Mouse (Mus musculus) intestine, embryonic 14.5 days (tissue): ENCODE data around the gene Ddx49. TPM values are rescaled to one million over a fixed set of nuclear protein-coding genes. Genes with fewer than 3 reads are reported as not detected.

ENCODE experiments used
- ATAC-seq: fragments of 200-750 bp; cut with Nextera tagmentation; replicated peaks from 2 replicates; pipeline ENCODE4 v1.8.0; 2017; ENCODE audit warnings: low read depth, moderate number of reproducible peaks, moderate TSS enrichment, moderate library complexity; ENCODE audit not compliant: low FRiP score, low TSS enrichment
- DNase-seq: peaks from one replicate; pipeline ENCODE4 v3.0.0-alpha.2; 2018; ENCODE audit warnings: low spot score
- H3K27ac ChIP-seq: fragments of 300-500 bp; sonication (generic); 2 replicates; pipeline ENCODE4 v1.5.1; 2014; ENCODE audit warnings: low read depth, mild to moderate bottlenecking, control low read depth
- H3K27me3 ChIP-seq: fragments of 300-500 bp; sonication (generic); replicated peaks from 2 replicates; pipeline ENCODE4 v1.6.1; 2014; ENCODE audit warnings: low read length, control low read depth; ENCODE audit not compliant: control insufficient read depth, insufficient read depth
- H3K36me3 ChIP-seq: fragments of 300-500 bp; sonication (generic); 2 replicates; pipeline ENCODE4 v1.6.1; 2014; ENCODE audit warnings: low read length, control low read depth; ENCODE audit not compliant: control insufficient read depth, insufficient read depth
- H3K4me1 ChIP-seq: fragments of 300-500 bp; sonication (generic); replicated peaks from 2 replicates; pipeline ENCODE4 v1.6.1; 2014; ENCODE audit warnings: low read length, control low read depth, mixed read lengths; ENCODE audit not compliant: control insufficient read depth, insufficient read depth
- H3K4me2 ChIP-seq: fragments of 300-500 bp; sonication (generic); 2 replicates; pipeline ENCODE4 v1.6.1; 2014; ENCODE audit warnings: low read length
- H3K4me3 ChIP-seq: fragments of 300-500 bp; sonication (generic); 2 replicates; pipeline ENCODE4 v1.5.1; 2014; ENCODE audit warnings: low read depth, low read length, control low read depth, mixed read lengths
- H3K9ac ChIP-seq: fragments of 300-500 bp; sonication (generic); 2 replicates; pipeline ENCODE4 v1.6.1; 2014; ENCODE audit warnings: mild to moderate bottlenecking, low read length
- H3K9me3 ChIP-seq: fragments of 300-500 bp; sonication (generic); 2 replicates; pipeline ENCODE4 v1.6.1; 2016; ENCODE audit warnings: low read length, control low read depth; ENCODE audit not compliant: control insufficient read depth
- WGBS: fragments of 180-500 bp; shearing (Covaris S2); extraction: QIAGEN DNeasy Blood & Tissue Kit; methylation state at CpG from one replicate; pipeline ENCODE4 v1.1.7; 2014; 5-methylcytosine and 5-hydroxymethylcytosine counted together
- polyA plus RNA-seq: library from polyadenylated mRNA; unstranded; fragments of >200 nt; fragmentation: Nextera tagmentation; extraction: Ambion mirVana; gene quantifications from 2 replicates; pipeline ENCODE4 v1.2.1, GENCODE M21; 2014

Gene Ddx49
- polyA plus RNA-seq, 1 experiment from 2014 or later = 47.5 TPM

- DNase-seq (no peak), ATAC-seq (no peak)
- 93% methylated on average over 14 of the region's 14 CpGs for WGBS
- no peaks in the 10 kb centered on the region for H3K4me1 ChIP-seq
- no peaks in the 10 kb centered on the region for H3K9me3 ChIP-seq
- H3K4me2 ChIP-seq = no peak overlapping the region
- H3K9ac ChIP-seq = no peak overlapping the region
- peaks cover 76% of the 10 kb centered on the region for H3K36me3 ChIP-seq
- H3K27ac ChIP-seq = no peak overlapping the region
- no peak overlapping the region for H3K4me3 ChIP-seq
- H3K27me3 ChIP-seq = no peaks in the 10 kb centered on the region
These were observed 39.7 kb upstream of the Ddx49 start for GRCm38 (mm10) chr8:70342007-70342406.

GRCm38 (mm10) chr8:70340659-70341058 lies 38.4 kb upstream of the Ddx49 start:
- DNase-seq (no peak), ATAC-seq (no peak)
- Histone ChIP-seq H3K4me2 (no peak overlapping the region), H3K36me3 (peaks cover 85% of the 10 kb centered on the region), H3K4me1 (no peaks in the 10 kb centered on the region), H3K4me3 (no peak overlapping the region), H3K9ac (no peak overlapping the region), H3K9me3 (no peaks in the 10 kb centered on the region), H3K27ac (no peak overlapping the region), H3K27me3 (no peaks in the 10 kb centered on the region)
- WGBS = 93% methylated on average over 7 of the region's 7 CpGs

DNA sequence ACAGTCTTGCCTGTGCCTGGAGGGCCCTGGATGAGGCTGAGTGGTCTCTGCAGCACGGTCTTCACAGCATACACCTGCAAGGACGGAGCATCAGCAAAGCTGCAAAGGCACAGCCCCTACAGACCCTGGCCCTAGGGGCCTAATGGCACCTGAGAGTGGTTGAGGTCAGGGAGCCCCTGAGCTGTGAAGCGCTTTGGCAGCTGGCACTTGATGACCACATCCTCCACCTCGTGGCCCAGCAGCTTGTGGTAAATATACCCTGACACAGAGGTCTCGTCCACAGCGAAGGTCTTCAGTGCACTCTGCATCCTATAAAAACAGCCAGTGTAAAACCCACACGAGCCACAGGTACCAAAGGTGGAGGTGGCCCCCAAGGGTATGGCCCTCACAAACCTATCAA lies 36.6 kb upstream of the Ddx49 start:
- WGBS = 87% methylated on average over 7 of the region's 7 CpGs
- H3K9me3 ChIP-seq = no peaks in the 10 kb centered on the region
- DNase-seq = no peak

DNA sequence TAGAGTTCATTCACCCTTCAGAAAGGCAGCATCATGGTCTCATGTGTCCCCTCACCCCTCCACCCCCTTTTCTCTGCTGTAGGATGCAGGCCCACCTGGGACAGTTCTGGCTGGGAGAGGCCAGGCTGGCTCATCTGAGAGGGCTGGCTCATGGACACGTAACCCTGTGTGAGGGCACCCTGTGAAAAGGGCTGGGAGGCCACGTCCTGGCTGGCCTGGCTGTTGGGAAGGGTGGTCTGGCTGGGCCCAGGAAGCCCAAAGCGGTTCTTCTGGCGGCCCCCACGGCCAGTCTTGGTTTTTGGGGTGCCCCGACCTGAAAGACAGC lies 30.6 kb upstream of the Ddx49 start:
- no peak overlapping the region for H3K4me3 ChIP-seq
- H3K9me3 ChIP-seq = no peaks in the 10 kb centered on the region
- H3K27me3 ChIP-seq = no peaks in the 10 kb centered on the region
- H3K36me3 ChIP-seq = peaks cover 70% of the 10 kb centered on the region
- H3K4me1 ChIP-seq = peaks cover 14% of the 10 kb centered on the region
- no peak overlapping the region for H3K4me2 ChIP-seq
- 93% methylated on average over 6 of the region's 6 CpGs for WGBS
- H3K9ac ChIP-seq = no peak overlapping the region
- DNase-seq = no peak
- ATAC-seq = no peak
- no peak overlapping the region for H3K27ac ChIP-seq

More for the DNA sequence above, 36.6 kb upstream of the Ddx49 start:
- no peak overlapping the region for H3K4me3 ChIP-seq
- H3K4me1 ChIP-seq = no peaks in the 10 kb centered on the region
- H3K27me3 ChIP-seq = no peaks in the 10 kb centered on the region
- no peak overlapping the region for H3K27ac ChIP-seq
- H3K9ac ChIP-seq = no peak overlapping the region
- ATAC-seq = no peak
- no peak overlapping the region for H3K4me2 ChIP-seq
- H3K36me3 ChIP-seq = peaks cover 100% of the 10 kb centered on the region

GRCm38 (mm10) chr8:70332070-70332877 lies 30.0 kb upstream of the Ddx49 start:
- Histone ChIP-seq H3K9ac (no peak overlapping the region), H3K27ac (no peak overlapping the region), H3K4me3 (no peak overlapping the region), H3K4me2 (no peak overlapping the region), H3K27me3 (no peaks in the 10 kb centered on the region), H3K9me3 (no peaks in the 10 kb centered on the region; the same call in 1 of the 2 replicates), H3K36me3 (peaks cover 65% of the 10 kb centered on the region), H3K4me1 (peaks cover 14% of the 10 kb centered on the region)
- ATAC-seq = peak; percentile 72
- DNase-seq = peak; percentile 85
- WGBS = 27% methylated on average over 41 of the region's 41 CpGs

DNA sequence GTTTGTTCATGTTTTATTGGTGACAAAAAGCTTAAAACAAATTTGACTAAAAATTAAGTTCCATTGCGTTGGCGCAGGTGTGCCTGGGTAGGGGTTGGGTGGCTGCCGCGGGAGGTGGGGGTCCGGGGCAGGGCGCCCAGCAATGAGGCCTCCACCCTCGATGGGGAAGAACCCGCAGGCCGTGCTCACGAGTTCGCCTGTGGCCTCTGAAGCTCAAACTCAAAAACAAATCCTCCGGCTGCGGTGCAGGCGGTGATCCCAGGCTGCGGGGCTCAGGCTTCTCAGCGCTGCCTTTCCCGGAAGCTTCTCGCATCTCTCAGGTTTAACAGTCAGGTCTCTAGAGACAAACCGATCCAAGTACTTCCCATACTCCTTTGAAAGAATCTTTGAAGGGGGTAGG lies 29.2 kb upstream of the Ddx49 start:
- 78% methylated on average over 19 of the region's 19 CpGs for WGBS
- no peaks in the 10 kb centered on the region for H3K27me3 ChIP-seq
- no peak overlapping the region for H3K27ac ChIP-seq
- peaks cover 57% of the 10 kb centered on the region for H3K36me3 ChIP-seq
- peak; percentile 61 for DNase-seq
- H3K4me1 ChIP-seq = peaks cover 14% of the 10 kb centered on the region
- no peak overlapping the region for H3K9ac ChIP-seq
- H3K4me2 ChIP-seq = no peak overlapping the region
- no peak for ATAC-seq
- no peak overlapping the region for H3K4me3 ChIP-seq
- H3K9me3 ChIP-seq = no peaks in the 10 kb centered on the region; the same call in 1 of the 2 replicates

GRCm38 (mm10) chr8:70330741-70331364 lies 28.6 kb upstream of the Ddx49 start:
- WGBS = 39% methylated on average over 49 of the region's 53 CpGs
- H3K4me3 ChIP-seq = peak overlapping the region; percentile 25
- H3K9me3 ChIP-seq = no peaks in the 10 kb centered on the region; the same call in 1 of the 2 replicates
- no peaks in the 10 kb centered on the region for H3K27me3 ChIP-seq
- peak overlapping the region; percentile 36 for H3K4me2 ChIP-seq
- DNase-seq (peak; percentile 81), ATAC-seq (peak; percentile 42)
- peaks cover 14% of the 10 kb centered on the region for H3K4me1 ChIP-seq
- H3K9ac ChIP-seq = 0 out of 2 replicates have a peak overlapping the region, but pooled peaks have one; percentile 20
- H3K36me3 ChIP-seq = peaks cover 50% of the 10 kb centered on the region
- H3K27ac ChIP-seq = no peak overlapping the region

GRCm38 (mm10) chr8:70329835-70330740 lies 27.8 kb upstream of the Ddx49 start:
- Histone ChIP-seq H3K9me3 (no peaks in the 10 kb centered on the region; the same call in 1 of the 2 replicates), H3K4me3 (peak overlapping the region; percentile 25), H3K36me3 (peaks cover 43% of the 10 kb centered on the region), H3K4me2 (peak overlapping the region; percentile 36), H3K27me3 (no peaks in the 10 kb centered on the region), H3K4me1 (peaks cover 14% of the 10 kb centered on the region), H3K9ac (0 out of 2 replicates have a peak overlapping the region, but pooled peaks have one; percentile 20), H3K27ac (no peak overlapping the region)
- ATAC-seq = peak; percentile 4; the same call in 1 of the 2 replicates
- 12% methylated on average over 45 of the region's 45 CpGs for WGBS
- peak; percentile 53 for DNase-seq
